Mouse (Mus musculus): ENCODE results near the gene Tshz2.

Tshz2 gene

GRCm38 (mm10) chr2:169948139-169948538, 315.3 kb downstream of the Tshz2 start:
- DNase-seq (ENCODE audit: low read depth, low spot score), result no peak
- H3K36me3 ChIP-seq (ENCODE audit: control insufficient read depth, insufficient read depth, low read length, poor library complexity, severe bottlenecking), result no peaks in the 10 kb centered on the region
- no peaks in the 10 kb centered on the region for H3K27me3 ChIP-seq (ENCODE audit: control insufficient read depth, insufficient read depth, low read length, poor library complexity, severe bottlenecking)

- Histone ChIP-seq H3K27me3 (ENCODE audit: control insufficient read depth, insufficient read depth, low read length, poor library complexity, severe bottlenecking) (no peaks in the 10 kb centered on the region), H3K36me3 (ENCODE audit: control insufficient read depth, insufficient read depth, low read length, poor library complexity, severe bottlenecking) (no peaks in the 10 kb centered on the region)
- no peak for DNase-seq (ENCODE audit: low read depth, low spot score)
Observed at GRCm38 (mm10) chr2:169951041-169951440, 318.2 kb downstream of the Tshz2 start.

- no peaks in the 10 kb centered on the region for H3K36me3 ChIP-seq (ENCODE audit: control insufficient read depth, insufficient read depth, low read length, poor library complexity, severe bottlenecking)
- no peaks in the 10 kb centered on the region for H3K27me3 ChIP-seq (ENCODE audit: control insufficient read depth, insufficient read depth, low read length, poor library complexity, severe bottlenecking)
- DNase-seq (ENCODE audit: low read depth, low spot score), result no peak
Observed at GRCm38 (mm10) chr2:169952981-169953380, 320.2 kb downstream of the Tshz2 start.

GRCm38 (mm10) chr2:169958736-169959573, 326.1 kb downstream of the Tshz2 start:
- no peak for DNase-seq (ENCODE audit: low read depth, low spot score)

GRCm38 (mm10) chr2:169961463-169962230, 328.8 kb downstream of the Tshz2 start:
- no peak for DNase-seq (ENCODE audit: low read depth, low spot score)
- H3K27me3 ChIP-seq (ENCODE audit: control insufficient read depth, insufficient read depth, low read length, poor library complexity, severe bottlenecking), result no peaks in the 10 kb centered on the region
- H3K36me3 ChIP-seq (ENCODE audit: control insufficient read depth, insufficient read depth, low read length, poor library complexity, severe bottlenecking), result no peaks in the 10 kb centered on the region

More at GRCm38 (mm10) chr2:169958736-169959573, 326.1 kb downstream of the Tshz2 start:
- Histone ChIP-seq H3K27me3 (ENCODE audit: control insufficient read depth, insufficient read depth, low read length, poor library complexity, severe bottlenecking) (no peaks in the 10 kb centered on the region), H3K36me3 (ENCODE audit: control insufficient read depth, insufficient read depth, low read length, poor library complexity, severe bottlenecking) (no peaks in the 10 kb centered on the region)

GRCm38 (mm10) chr2:169962231-169962600, 329.4 kb downstream of the Tshz2 start:
- Histone ChIP-seq H3K27me3 (ENCODE audit: control insufficient read depth, insufficient read depth, low read length, poor library complexity, severe bottlenecking) (no peaks in the 10 kb centered on the region), H3K36me3 (ENCODE audit: control insufficient read depth, insufficient read depth, low read length, poor library complexity, severe bottlenecking) (no peaks in the 10 kb centered on the region)
- no peak for DNase-seq (ENCODE audit: low read depth, low spot score)

- DNase-seq (ENCODE audit: low read depth, low spot score), result no peak
- H3K36me3 ChIP-seq (ENCODE audit: control insufficient read depth, insufficient read depth, low read length, poor library complexity, severe bottlenecking), result no peaks in the 10 kb centered on the region
- H3K27me3 ChIP-seq (ENCODE audit: control insufficient read depth, insufficient read depth, low read length, poor library complexity, severe bottlenecking), result no peaks in the 10 kb centered on the region
Observed at GRCm38 (mm10) chr2:169962776-169963175, 330.0 kb downstream of the Tshz2 start.

- DNase-seq (ENCODE audit: low read depth, low spot score), result no peak
- no peaks in the 10 kb centered on the region for H3K27me3 ChIP-seq (ENCODE audit: control insufficient read depth, insufficient read depth, low read length, poor library complexity, severe bottlenecking)
- no peaks in the 10 kb centered on the region for H3K36me3 ChIP-seq (ENCODE audit: control insufficient read depth, insufficient read depth, low read length, poor library complexity, severe bottlenecking)
Observed at GRCm38 (mm10) chr2:169970481-169970880, 337.7 kb downstream of the Tshz2 start.

- DNase-seq (ENCODE audit: low read depth, low spot score), result no peak
- Histone ChIP-seq H3K36me3 (ENCODE audit: control insufficient read depth, insufficient read depth, low read length, poor library complexity, severe bottlenecking) (no peaks in the 10 kb centered on the region), H3K27me3 (ENCODE audit: control insufficient read depth, insufficient read depth, low read length, poor library complexity, severe bottlenecking) (no peaks in the 10 kb centered on the region)
Observed at GRCm38 (mm10) chr2:169982925-169983324, 350.1 kb downstream of the Tshz2 start.

GRCm38 (mm10) chr2:169987186-169987585, 354.4 kb downstream of the Tshz2 start:
- Histone ChIP-seq H3K36me3 (ENCODE audit: control insufficient read depth, insufficient read depth, low read length, poor library complexity, severe bottlenecking) (no peaks in the 10 kb centered on the region), H3K27me3 (ENCODE audit: control insufficient read depth, insufficient read depth, low read length, poor library complexity, severe bottlenecking) (no peaks in the 10 kb centered on the region)
- DNase-seq (ENCODE audit: low read depth, low spot score), result no peak

GRCm38 (mm10) chr2:169989186-169989585, 356.4 kb downstream of the Tshz2 start:
- H3K27me3 ChIP-seq (ENCODE audit: control insufficient read depth, insufficient read depth, low read length, poor library complexity, severe bottlenecking), result no peaks in the 10 kb centered on the region
- no peaks in the 10 kb centered on the region for H3K36me3 ChIP-seq (ENCODE audit: control insufficient read depth, insufficient read depth, low read length, poor library complexity, severe bottlenecking)
- DNase-seq (ENCODE audit: low read depth, low spot score), result no peak

- no peak for DNase-seq (ENCODE audit: low read depth, low spot score)
- Histone ChIP-seq H3K36me3 (ENCODE audit: control insufficient read depth, insufficient read depth, low read length, poor library complexity, severe bottlenecking) (no peaks in the 10 kb centered on the region), H3K27me3 (ENCODE audit: control insufficient read depth, insufficient read depth, low read length, poor library complexity, severe bottlenecking) (no peaks in the 10 kb centered on the region)
Observed at GRCm38 (mm10) chr2:169990991-169991390, 358.2 kb downstream of the Tshz2 start.

- Histone ChIP-seq H3K36me3 (ENCODE audit: control insufficient read depth, insufficient read depth, low read length, poor library complexity, severe bottlenecking) (no peaks in the 10 kb centered on the region), H3K27me3 (ENCODE audit: control insufficient read depth, insufficient read depth, low read length, poor library complexity, severe bottlenecking) (no peaks in the 10 kb centered on the region)
- no peak for DNase-seq (ENCODE audit: low read depth, low spot score)
Observed at GRCm38 (mm10) chr2:169995987-169996386, 363.2 kb downstream of the Tshz2 start.

GRCm38 (mm10) chr2:169996501-169997237, 363.9 kb downstream of the Tshz2 start:
- DNase-seq (ENCODE audit: low read depth, low spot score), result no peak
- Histone ChIP-seq H3K36me3 (ENCODE audit: control insufficient read depth, insufficient read depth, low read length, poor library complexity, severe bottlenecking) (no peaks in the 10 kb centered on the region), H3K27me3 (ENCODE audit: control insufficient read depth, insufficient read depth, low read length, poor library complexity, severe bottlenecking) (no peaks in the 10 kb centered on the region)
